Mouse (Mus musculus) forebrain, postnatal 0 days (tissue): ENCODE results near the gene Olfr9. TPM values are rescaled to one million over a fixed set of nuclear protein-coding genes. Genes with fewer than 3 reads are reported as not detected.

Experiments
- ATAC-seq: fragments of 200-750 bp; cut with Nextera tagmentation; 2 replicates; pipeline ENCODE4 v1.8.0; 2017; ENCODE audit warnings: mild to moderate bottlenecking, moderate library complexity
- DNase-seq: peaks from one replicate; pipeline ENCODE4 v3.0.0-alpha.2; 2015
- H3K27ac ChIP-seq: fragments of 300-500 bp; sonication (generic); 2 replicates; pipeline ENCODE4 v1.5.1; 2014; ENCODE audit warnings: low read depth, mild to moderate bottlenecking, antibody characterized with exemption, low read length, moderate library complexity, mixed read lengths
- H3K27me3 ChIP-seq: fragments of 300-500 bp; sonication (generic); 2 replicates; pipeline ENCODE4 v1.6.1; 2014; ENCODE audit warnings: mild to moderate bottlenecking, low read length, mixed read lengths; ENCODE audit not compliant: insufficient read depth
- H3K36me3 ChIP-seq: fragments of 300-500 bp; sonication (generic); 2 replicates; pipeline ENCODE4 v1.6.1; 2014; ENCODE audit warnings: mild to moderate bottlenecking, moderate library complexity; ENCODE audit not compliant: insufficient read depth
- H3K4me1 ChIP-seq: fragments of 300-500 bp; sonication (generic); 2 replicates; pipeline ENCODE4 v1.6.1; 2014; ENCODE audit warnings: antibody characterized with exemption; ENCODE audit not compliant: insufficient read depth
- H3K4me2 ChIP-seq: fragments of 300-500 bp; sonication (generic); 2 replicates; pipeline ENCODE4 v1.6.1; 2014; ENCODE audit warnings: low read depth, mild to moderate bottlenecking, moderate library complexity
- H3K4me3 ChIP-seq: fragments of 300-500 bp; sonication (generic); 2 replicates; pipeline ENCODE4 v1.5.1; 2014; ENCODE audit warnings: low read depth, low read length, mixed read lengths
- H3K9ac ChIP-seq: fragments of 300-500 bp; sonication (generic); 2 replicates; pipeline ENCODE4 v1.6.1; 2014; ENCODE audit warnings: mild to moderate bottlenecking
- H3K9me3 ChIP-seq: fragments of 300-500 bp; sonication (generic); 2 replicates; pipeline ENCODE4 v1.6.1; 2016; ENCODE audit warnings: low read length
- CTCF ChIP-seq: sonication (generic); IDR thresholded peaks from 2 replicates; pipeline ENCODE4 v1.5.1; 2016; ENCODE audit warnings: antibody characterized with exemption, control low read depth, low read depth
- WGBS: fragments of 180-500 bp; shearing (Covaris S2); extraction: QIAGEN DNeasy Blood & Tissue Kit; methylation state at CpG from one replicate; pipeline ENCODE4 v1.1.7; 2014; 5-methylcytosine and 5-hydroxymethylcytosine counted together
- polyA plus RNA-seq: library from polyadenylated mRNA; unstranded; fragments of >200 nt; fragmentation: Nextera tagmentation; extraction: Ambion mirVana; gene quantifications from 2 replicates; pipeline ENCODE4 v1.2.1, GENCODE M21; 2015
- total RNA-seq: library from RNA; depleted of rRNA; stranded (reverse); fragments of >200 nt; gene quantifications from 2 replicates; pipeline ENCODE4 v1.2.3, GENCODE M21; 2014; rRNA removed

Olfr9 gene
- total and polyA plus RNA-seq, 2 experiments from 2014 or later = not detected

DNA sequence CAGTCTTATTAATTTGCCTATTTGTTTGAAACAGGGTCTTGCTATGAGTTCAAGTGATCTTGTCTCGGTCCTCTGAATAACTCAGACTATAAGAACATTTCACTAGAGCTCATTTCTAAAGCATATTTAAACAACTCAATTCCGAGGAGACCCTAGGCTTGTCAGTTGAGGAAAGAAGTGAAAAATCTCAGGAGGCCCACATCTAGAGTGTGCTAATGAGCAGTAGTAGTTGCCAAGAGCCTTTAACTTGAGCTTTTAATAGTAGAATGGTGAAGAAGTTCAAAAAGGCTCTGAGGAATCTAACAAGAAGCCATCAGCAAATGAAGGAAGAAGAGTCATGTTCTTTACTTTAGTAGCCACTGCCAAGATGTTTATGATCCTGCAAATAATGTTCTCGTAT, 50.6 kb downstream of the Olfr9 start, which contains the start of gene Olfr764-ps1:
Gene Olfr764-ps1, minus strand, starts transcription at position 101 of the 400 bp plus-strand sequence.
- Histone ChIP-seq H3K4me1 (no peaks in the 10 kb centered on the region), H3K27me3 (no peaks in the 10 kb centered on the region), H3K27ac (no peak within 1 kb of the TSS), H3K4me3 (no peak within 1 kb of the TSS), H3K9ac (no peak within 1 kb of the TSS), H3K4me2 (no peak within 1 kb of the TSS), H3K36me3 (no peaks in the 10 kb centered on the region), H3K9me3 (no peaks in the 10 kb centered on the region)
- no peak for ATAC-seq
- TF ChIP-seq CTCF = no peak
- DNase-seq = no peak
- 77% methylated on average over 3 of the region's 3 CpGs for WGBS

Other genes with a start within 250 kb of the Olfr9 start
- gene Dgka, start 244.6 kb upstream of the Olfr9 start, total RNA-seq = 5.6 and 7.2 TPM in 2 replicates
- 4.3 and 4.8 TPM in 2 replicates for gene Dgka, start 244.6 kb upstream of the Olfr9 start, polyA plus RNA-seq
- gene Pym1, start 241.5 kb upstream of the Olfr9 start, total RNA-seq = 67.7 and 68.4 TPM in 2 replicates
- 51.6 and 61.2 TPM in 2 replicates for gene Pym1, start 241.5 kb upstream of the Olfr9 start, polyA plus RNA-seq
- gene Mmp19, start 198.5 kb upstream of the Olfr9 start, total RNA-seq = 0.57 and 0.69 TPM in 2 replicates
- gene Mmp19, start 198.5 kb upstream of the Olfr9 start, polyA plus RNA-seq = 0.33 and 0.36 TPM in 2 replicates
- gene Dnajc14, start 185.4 kb upstream of the Olfr9 start, total RNA-seq = 39.6 and 45.7 TPM in 2 replicates
- 30.5 and 38.2 TPM in 2 replicates for gene Dnajc14, start 185.4 kb upstream of the Olfr9 start, polyA plus RNA-seq
- gene Tmem198b, start 185.1 kb upstream of the Olfr9 start, total RNA-seq = 9.5 and 12.9 TPM in 2 replicates
- 12.9 and 14.6 TPM in 2 replicates for gene Tmem198b, start 185.1 kb upstream of the Olfr9 start, polyA plus RNA-seq
- 54.6 and 59.6 TPM in 2 replicates for gene Sarnp, start 172.1 kb upstream of the Olfr9 start, total RNA-seq
- gene Sarnp, start 172.1 kb upstream of the Olfr9 start, polyA plus RNA-seq = 146 and 167 TPM in 2 replicates
- gene Ormdl2, start 167.8 kb upstream of the Olfr9 start, total RNA-seq = 6.3 and 8.3 TPM in 2 replicates
- 13.2 and 16.1 TPM in 2 replicates for gene Ormdl2, start 167.8 kb upstream of the Olfr9 start, polyA plus RNA-seq
- 15.7 and 19.1 TPM in 2 replicates for gene Gdf11, start 97.7 kb upstream of the Olfr9 start, total RNA-seq
- 4.3 and 6.7 TPM in 2 replicates for gene Gdf11, start 97.7 kb upstream of the Olfr9 start, polyA plus RNA-seq
- gene Cd63, start 88.4 kb upstream of the Olfr9 start, total RNA-seq = 11.7 and 25.2 TPM in 2 replicates
- gene Cd63, start 88.4 kb upstream of the Olfr9 start, polyA plus RNA-seq = 168 and 188 TPM in 2 replicates
- 4.1 and 5.8 TPM in 2 replicates for gene Rdh5, start 66.5 kb upstream of the Olfr9 start, total RNA-seq
- 6.9 and 10.2 TPM in 2 replicates for gene Rdh5, start 66.5 kb upstream of the Olfr9 start, polyA plus RNA-seq
- gene Bloc1s1, start 65.4 kb upstream of the Olfr9 start, total RNA-seq = 120 and 149 TPM in 2 replicates
- 246 and 305 TPM in 2 replicates for gene Bloc1s1, start 65.4 kb upstream of the Olfr9 start, polyA plus RNA-seq
- gene Itga7, start 55.6 kb upstream of the Olfr9 start, total RNA-seq = 7.7 and 12.7 TPM in 2 replicates
- 5.8 and 7.7 TPM in 2 replicates for gene Itga7, start 55.6 kb upstream of the Olfr9 start, polyA plus RNA-seq
- not detected in 2 replicates for gene Mettl7b, start 28.4 kb upstream of the Olfr9 start, total RNA-seq
- gene Mettl7b, start 28.4 kb upstream of the Olfr9 start, polyA plus RNA-seq = not detected in 2 replicates
- not detected in 2 replicates for gene Olfr763, start 21.4 kb downstream of the Olfr9 start, total RNA-seq
- not detected in 2 replicates for gene Olfr763, start 21.4 kb downstream of the Olfr9 start, polyA plus RNA-seq
- not detected in 2 replicates for gene Olfr764-ps1, start 50.5 kb downstream of the Olfr9 start, total RNA-seq
- gene Olfr764-ps1, start 50.5 kb downstream of the Olfr9 start, polyA plus RNA-seq = not detected in 2 replicates
- not detected in 2 replicates for gene Olfr765, start 60.6 kb downstream of the Olfr9 start, total RNA-seq
- gene Olfr765, start 60.6 kb downstream of the Olfr9 start, polyA plus RNA-seq = not detected in 2 replicates
- gene Olfr766-ps1, start 79.5 kb downstream of the Olfr9 start, total RNA-seq = not detected in 2 replicates
- gene Olfr766-ps1, start 79.5 kb downstream of the Olfr9 start, polyA plus RNA-seq = not detected in 2 replicates
- not detected in 2 replicates for gene Olfr767, start 93.5 kb downstream of the Olfr9 start, total RNA-seq
- not detected in 2 replicates for gene Olfr767, start 93.5 kb downstream of the Olfr9 start, polyA plus RNA-seq
- gene Olfr768, start 109.9 kb downstream of the Olfr9 start, total RNA-seq = not detected in 2 replicates
- gene Olfr768, start 109.9 kb downstream of the Olfr9 start, polyA plus RNA-seq = not detected in 2 replicates
- gene Olfr769, start 128.4 kb downstream of the Olfr9 start, total RNA-seq = not detected in 2 replicates
- not detected in 2 replicates for gene Olfr769, start 128.4 kb downstream of the Olfr9 start, polyA plus RNA-seq
- gene Olfr770, start 149.6 kb downstream of the Olfr9 start, total RNA-seq = not detected in 2 replicates
- not detected in 2 replicates for gene Olfr770, start 149.6 kb downstream of the Olfr9 start, polyA plus RNA-seq
- not detected in 2 replicates for gene Olfr771, start 175.3 kb downstream of the Olfr9 start, total RNA-seq
- gene Olfr771, start 175.3 kb downstream of the Olfr9 start, polyA plus RNA-seq = not detected in 2 replicates
- not detected in 2 replicates for gene Olfr772, start 188.5 kb downstream of the Olfr9 start, total RNA-seq
- not detected in 2 replicates for gene Olfr772, start 188.5 kb downstream of the Olfr9 start, polyA plus RNA-seq
- not detected in 2 replicates for gene Olfr773, start 198.0 kb downstream of the Olfr9 start, total RNA-seq
- gene Olfr773, start 198.0 kb downstream of the Olfr9 start, polyA plus RNA-seq = not detected in 2 replicates
- gene Olfr774, start 246.8 kb downstream of the Olfr9 start, total RNA-seq = not detected in 2 replicates
- gene Olfr774, start 246.8 kb downstream of the Olfr9 start, polyA plus RNA-seq = not detected in 2 replicates